Mouse (Mus musculus): ENCODE data around the gene Tmem120b.
A peak's percentile ranks its signal among the peaks of the same experiment; 100 is the strongest.

- peak; percentile 87 for TF ChIP-seq CTCF (IDR thresholded peaks at IDR 0.05; ENCODE audit: low read depth, low read length)
- no peak for TF ChIP-seq POLR2A (IDR thresholded peaks at IDR 0.05; ENCODE audit: extremely low read depth, insufficient read depth, low read length)
Measured at GRCm38 (mm10) chr5:123117257-123117656, 49.0 kb downstream of the Tmem120b start.
